Mouse (Mus musculus) heart, adult 18-20 months (tissue): ENCODE results near the gene Pgbd5. TPM values are rescaled to one million over a fixed set of nuclear protein-coding genes. Genes with fewer than 3 reads are reported as not detected.
A peak's percentile ranks its signal among the peaks of the same experiment; 100 is the strongest.

Experiments
- DNase-seq, 2 experiments: peaks; one replicate each; pipeline ENCODE4 v3.0.0; 2021 to 2022; ENCODE audit warnings: mixed read lengths in 1 of 2
- total RNA-seq, 2 experiments: library from RNA; stranded (reverse); gene quantifications; 2 replicates each; pipeline ENCODE4 v1.2.3; 2021

Gene Pgbd5
- total RNA-seq, 2 experiments from 2014 or later: 0.49 to 0.72 TPM

- DNase-seq: no peak
Observed at GRCm38 (mm10) chr8:124345098-124345497, 94.4 kb downstream of the Pgbd5 start.

DNA sequence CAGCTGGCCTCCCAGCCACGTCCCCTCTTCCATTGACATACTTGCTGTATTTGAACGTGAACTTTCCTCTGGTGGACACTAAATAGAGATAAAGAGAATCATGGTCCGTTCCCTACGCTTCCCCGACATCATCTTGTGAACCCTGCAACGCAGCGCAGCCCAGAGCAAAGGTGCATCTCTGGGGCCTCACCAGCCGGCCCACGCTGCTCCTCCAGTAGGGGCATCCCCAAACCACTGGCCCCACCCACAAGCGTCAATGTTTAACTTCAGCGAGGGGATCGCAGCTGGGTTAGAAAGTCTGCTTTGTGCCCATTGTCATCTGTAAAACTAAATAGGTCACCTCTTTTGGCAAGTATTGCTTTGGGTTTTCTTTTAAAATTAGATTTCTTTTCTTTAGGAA is 95.5 kb downstream of the Pgbd5 start:
- DNase-seq: no peak

GRCm38 (mm10) chr8:124343151-124343550 is 96.3 kb downstream of the Pgbd5 start:
- no peak for DNase-seq

GRCm38 (mm10) chr8:124340360-124341068 is 98.9 kb downstream of the Pgbd5 start:
- no peak for DNase-seq

DNA sequence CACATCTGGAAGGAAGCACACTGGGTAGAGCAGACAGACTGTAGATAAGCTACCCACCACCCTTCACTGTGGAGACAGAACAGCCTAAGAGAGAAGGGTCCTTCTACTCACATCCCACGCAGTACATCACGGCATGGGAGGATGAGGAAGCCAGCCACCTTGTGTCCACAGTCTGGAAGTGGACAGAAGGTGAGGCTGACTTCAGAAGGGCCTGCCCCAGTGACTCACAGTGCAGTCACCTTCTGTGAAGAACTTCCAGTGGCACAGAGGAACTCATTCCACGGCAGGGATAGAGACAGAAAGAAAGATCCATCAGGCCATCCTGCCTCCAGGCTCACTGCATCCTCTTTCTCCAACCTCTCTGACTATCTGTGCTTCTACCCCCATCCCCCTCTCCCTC is 99.7 kb downstream of the Pgbd5 start:
- no peak for DNase-seq

- DNase-seq: no peak
Observed at GRCm38 (mm10) chr8:124336302-124336701, 103.2 kb downstream of the Pgbd5 start.

GRCm38 (mm10) chr8:124331706-124332105 is 107.8 kb downstream of the Pgbd5 start:
- DNase-seq: no peak

DNA sequence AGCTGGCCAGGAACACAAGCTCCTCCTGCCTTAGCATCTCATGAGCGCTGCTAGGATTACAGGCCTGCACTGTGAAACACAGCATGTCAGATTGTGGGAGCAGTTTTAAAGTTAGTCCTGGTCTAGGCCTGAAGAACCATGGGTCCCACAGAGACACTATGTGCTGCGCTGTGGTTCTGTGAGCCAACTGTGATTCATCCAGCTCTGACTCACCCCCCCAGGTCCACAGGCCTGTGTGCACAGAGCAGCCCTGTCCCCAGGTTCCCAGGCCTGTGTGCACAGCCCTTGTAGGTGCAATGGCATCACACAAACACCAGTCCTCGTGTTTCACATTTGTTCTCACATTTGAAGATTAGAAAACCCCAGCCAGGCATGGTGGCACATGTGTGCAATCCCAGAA is 108.4 kb downstream of the Pgbd5 start:
- no peak for DNase-seq

DNA sequence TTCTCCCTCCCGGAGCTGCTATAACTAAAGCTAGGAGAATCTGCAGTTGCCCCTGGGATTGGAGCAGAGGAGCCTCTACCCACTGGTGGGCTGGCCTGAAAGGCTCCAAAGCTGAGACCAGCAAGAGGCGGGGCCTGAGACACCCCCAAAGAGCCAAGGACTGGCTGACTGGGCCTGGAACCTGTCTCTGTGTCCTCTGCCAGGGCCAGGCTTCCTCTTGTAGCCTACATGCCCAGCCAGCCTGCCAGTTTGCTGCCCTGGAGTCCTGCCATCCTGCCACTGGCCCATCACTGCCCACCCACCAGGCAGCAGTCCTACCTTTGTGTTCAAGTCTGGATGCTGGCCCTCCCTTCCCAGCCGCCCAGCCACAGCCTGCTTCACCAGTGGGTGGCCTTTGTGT is 109.0 kb downstream of the Pgbd5 start:
- DNase-seq: peak in 1 of 2 experiments; percentile 21

- no peak for DNase-seq
Observed at GRCm38 (mm10) chr8:124329690-124330089, 109.8 kb downstream of the Pgbd5 start.

DNA sequence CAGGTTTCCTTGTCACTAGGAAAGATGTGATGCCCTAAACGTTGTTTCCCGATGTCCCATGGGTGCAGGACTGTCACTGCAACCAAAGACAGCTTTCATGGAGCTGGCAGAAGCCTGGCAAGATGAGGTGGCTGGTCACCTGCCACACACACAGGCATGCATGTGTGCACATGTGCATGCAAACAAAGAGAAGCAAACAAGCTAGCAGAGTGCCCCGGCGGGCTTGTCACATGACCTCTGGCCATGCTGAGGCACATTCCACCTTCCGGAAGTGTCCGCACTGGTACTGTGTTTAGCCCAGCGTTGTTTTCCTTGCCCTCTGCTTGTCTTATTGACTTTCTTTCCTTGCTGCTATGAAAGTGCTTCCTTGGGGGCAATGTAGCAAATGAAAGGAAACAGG is 111.2 kb downstream of the Pgbd5 start:
- DNase-seq: no peak

DNA sequence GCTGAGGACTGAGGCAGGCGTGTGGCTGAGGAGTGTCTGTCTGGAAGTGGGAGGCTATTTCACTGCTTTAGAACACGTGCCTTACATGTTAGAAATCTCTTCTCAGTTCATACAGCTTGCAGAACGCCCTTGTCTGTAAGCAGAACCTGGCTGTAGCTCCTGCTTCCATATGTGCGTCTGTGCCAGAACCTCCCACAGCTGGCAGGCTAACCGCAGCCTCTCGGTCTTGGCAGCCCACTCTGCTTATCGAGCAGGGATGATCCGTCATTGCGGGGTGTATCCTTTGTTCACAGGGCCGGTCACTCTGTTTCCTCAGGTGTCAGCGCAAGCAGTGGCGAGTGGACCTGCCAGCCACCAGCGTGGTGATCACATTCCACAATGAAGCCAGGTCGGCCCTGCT is 116.1 kb downstream of the Pgbd5 start:
- peak; percentile 45 to 64 for DNase-seq

GRCm38 (mm10) chr8:124321227-124321840 is 118.1 kb downstream of the Pgbd5 start:
- no peak for DNase-seq

- no peak for DNase-seq
Observed at GRCm38 (mm10) chr8:124319316-124319652, 120.2 kb downstream of the Pgbd5 start.

Other genes starting within 250 kb of the Pgbd5 start
- 10 to 100 TPM; 38.2 to 38.7 TPM for gene Galnt2, start 208.3 kb downstream of the Pgbd5 start, total RNA-seq
- gene Cog2, start 81.1 kb upstream of the Pgbd5 start, total RNA-seq: 10 to 100 TPM; 25.9 to 28.0 TPM
- gene Agt, start 130.0 kb upstream of the Pgbd5 start, total RNA-seq: 1 to 10 TPM; 7.8 to 9.2 TPM
- not detected for gene Capn9, start 136.5 kb upstream of the Pgbd5 start, total RNA-seq
- gene 2310022B05Rik, start 223.7 kb upstream of the Pgbd5 start, total RNA-seq: 10 to 100 TPM; 50.8 to 70.0 TPM